Mouse (Mus musculus): Measurements from ENCODE around the gene Slc28a3. TPM values are rescaled to one million over a fixed set of nuclear protein-coding genes. Genes with fewer than 3 reads are reported as not detected.
A peak's percentile ranks its signal among the peaks of the same experiment; 100 is the strongest.

Slc28a3 gene
- polyA plus RNA-seq, 1 experiment from 2014 or later = not detected

- TF ChIP-seq CTCF (IDR thresholded peaks at IDR 0.05; ENCODE audit: low read depth) (no peak), EP300 (IDR thresholded peaks at IDR 0.05; ENCODE audit: low read depth) (no peak)
- Histone ChIP-seq H3K27ac (ENCODE audit: low read depth) (no peak overlapping the region), H3K36me3 (replicated peaks; ENCODE audit: insufficient read depth, low read length) (no peaks in the 10 kb centered on the region), H3K4me1 (ENCODE audit: insufficient read depth) (no peaks in the 10 kb centered on the region), H3K9me3 (ENCODE audit: low read length) (no peaks in the 10 kb centered on the region), H3K9ac (replicated peaks) (no peak overlapping the region), H3K4me2 (ENCODE audit: low read depth, low read length) (no peak overlapping the region), H3K4me3 (ENCODE audit: low read depth, low read length) (no peak overlapping the region), H3K27me3 (ENCODE audit: insufficient read depth, low read length) (0 out of 2 replicates have a peak, but pooled peaks cover 7% of the 10 kb centered on the region)
- ATAC-seq (no peak), DNase-seq (no peak)
- 32% methylated on average over 7 of the region's 7 CpGs for WGBS (ENCODE audit: insufficient replicate concordance)
These were observed 618 bp downstream of the Slc28a3 start for GRCm38 (mm10) chr13:58610059-58610458.

- no peak for DNase-seq
- WGBS (ENCODE audit: insufficient replicate concordance) = 41% methylated on average over 10 of the region's 10 CpGs
- Histone ChIP-seq H3K36me3 (replicated peaks; ENCODE audit: insufficient read depth, low read length) (no peaks in the 10 kb centered on the region), H3K4me3 (ENCODE audit: low read depth, low read length) (no peak overlapping the region), H3K4me1 (ENCODE audit: insufficient read depth) (peaks cover 7% of the 10 kb centered on the region; the same call in 1 of the 2 replicates), H3K9me3 (ENCODE audit: low read length) (no peaks in the 10 kb centered on the region), H3K27me3 (ENCODE audit: insufficient read depth, low read length) (no peaks in the 10 kb centered on the region), H3K9ac (replicated peaks) (no peak overlapping the region), H3K4me2 (ENCODE audit: low read depth, low read length) (no peak overlapping the region), H3K27ac (ENCODE audit: low read depth) (no peak overlapping the region)
- ATAC-seq = no peak
- TF ChIP-seq CTCF (IDR thresholded peaks at IDR 0.05; ENCODE audit: low read depth) = no peak
- TF ChIP-seq EP300 (IDR thresholded peaks at IDR 0.05; ENCODE audit: low read depth) = no peak
These were observed 9.3 kb downstream of the Slc28a3 start for GRCm38 (mm10) chr13:58601201-58601855.

GRCm38 (mm10) chr13:58598578-58598977, 12.1 kb downstream of the Slc28a3 start:
- DNase-seq = no peak
- no peaks in the 10 kb centered on the region for H3K9me3 ChIP-seq (ENCODE audit: low read length)
- 37% methylated on average over 4 of the region's 4 CpGs for WGBS (ENCODE audit: insufficient replicate concordance)
- ATAC-seq = no peak
- TF ChIP-seq CTCF (IDR thresholded peaks at IDR 0.05; ENCODE audit: low read depth) (no peak), EP300 (IDR thresholded peaks at IDR 0.05; ENCODE audit: low read depth) (no peak)
- H3K4me1 ChIP-seq (ENCODE audit: insufficient read depth) = peaks cover 7% of the 10 kb centered on the region; the same call in 1 of the 2 replicates
- no peak overlapping the region for H3K4me3 ChIP-seq (ENCODE audit: low read depth, low read length)
- H3K36me3 ChIP-seq (replicated peaks; ENCODE audit: insufficient read depth, low read length) = no peaks in the 10 kb centered on the region
- H3K9ac ChIP-seq (replicated peaks) = no peak overlapping the region
- H3K27ac ChIP-seq (ENCODE audit: low read depth) = no peak overlapping the region
- no peaks in the 10 kb centered on the region for H3K27me3 ChIP-seq (ENCODE audit: insufficient read depth, low read length)
- no peak overlapping the region for H3K4me2 ChIP-seq (ENCODE audit: low read depth, low read length)

GRCm38 (mm10) chr13:58593129-58593528, 17.5 kb downstream of the Slc28a3 start:
- Histone ChIP-seq H3K4me3 (ENCODE audit: low read depth, low read length) (no peak overlapping the region), H3K27ac (ENCODE audit: low read depth) (no peak overlapping the region), H3K27me3 (ENCODE audit: insufficient read depth, low read length) (0 out of 2 replicates have a peak, but pooled peaks cover 3% of the 10 kb centered on the region), H3K9me3 (ENCODE audit: low read length) (no peaks in the 10 kb centered on the region), H3K4me2 (ENCODE audit: low read depth, low read length) (no peak overlapping the region), H3K4me1 (ENCODE audit: insufficient read depth) (no peaks in the 10 kb centered on the region), H3K9ac (replicated peaks) (no peak overlapping the region), H3K36me3 (replicated peaks; ENCODE audit: insufficient read depth, low read length) (no peaks in the 10 kb centered on the region)
- WGBS (ENCODE audit: insufficient replicate concordance) = 15% methylated on average over 7 of the region's 7 CpGs
- DNase-seq (peak; percentile 29), ATAC-seq (peak; percentile 43)
- no peak for TF ChIP-seq EP300 (IDR thresholded peaks at IDR 0.05; ENCODE audit: low read depth)
- TF ChIP-seq CTCF (IDR thresholded peaks at IDR 0.05; ENCODE audit: low read depth) = peak; percentile 54

- Histone ChIP-seq H3K27me3 (ENCODE audit: insufficient read depth, low read length) (0 out of 2 replicates have a peak, but pooled peaks cover 3% of the 10 kb centered on the region), H3K36me3 (replicated peaks; ENCODE audit: insufficient read depth, low read length) (no peaks in the 10 kb centered on the region), H3K4me1 (ENCODE audit: insufficient read depth) (no peaks in the 10 kb centered on the region), H3K9ac (replicated peaks) (no peak overlapping the region), H3K4me2 (ENCODE audit: low read depth, low read length) (no peak overlapping the region), H3K9me3 (ENCODE audit: low read length) (no peaks in the 10 kb centered on the region), H3K27ac (ENCODE audit: low read depth) (no peak overlapping the region), H3K4me3 (ENCODE audit: low read depth, low read length) (no peak overlapping the region)
- WGBS (ENCODE audit: insufficient replicate concordance) = 65% methylated on average over 7 of the region's 7 CpGs
- no peak for TF ChIP-seq EP300 (IDR thresholded peaks at IDR 0.05; ENCODE audit: low read depth)
- TF ChIP-seq CTCF (IDR thresholded peaks at IDR 0.05; ENCODE audit: low read depth) = no peak
- no peak for ATAC-seq
- no peak for DNase-seq
These were observed 18.8 kb downstream of the Slc28a3 start for GRCm38 (mm10) chr13:58591912-58592311.

GRCm38 (mm10) chr13:58590630-58591029, 20.0 kb downstream of the Slc28a3 start:
- H3K9ac ChIP-seq (replicated peaks) = no peak overlapping the region
- no peaks in the 10 kb centered on the region for H3K36me3 ChIP-seq (replicated peaks; ENCODE audit: insufficient read depth, low read length)
- no peaks in the 10 kb centered on the region for H3K4me1 ChIP-seq (ENCODE audit: insufficient read depth)
- ATAC-seq (no peak), DNase-seq (peak; percentile 52)
- 41% methylated on average over 6 of the region's 6 CpGs for WGBS (ENCODE audit: insufficient replicate concordance)
- H3K27me3 ChIP-seq (ENCODE audit: insufficient read depth, low read length) = 0 out of 2 replicates have a peak, but pooled peaks cover 3% of the 10 kb centered on the region
- H3K27ac ChIP-seq (ENCODE audit: low read depth) = no peak overlapping the region
- no peaks in the 10 kb centered on the region for H3K9me3 ChIP-seq (ENCODE audit: low read length)
- TF ChIP-seq EP300 (IDR thresholded peaks at IDR 0.05; ENCODE audit: low read depth) (no peak), CTCF (IDR thresholded peaks at IDR 0.05; ENCODE audit: low read depth) (peak; percentile 64)
- H3K4me2 ChIP-seq (ENCODE audit: low read depth, low read length) = no peak overlapping the region
- no peak overlapping the region for H3K4me3 ChIP-seq (ENCODE audit: low read depth, low read length)
